Mouse (Mus musculus) C2C12 (cell line): ENCODE data around the gene Foxm1. TPM values are rescaled to one million over a fixed set of nuclear protein-coding genes. Genes with fewer than 3 reads are reported as not detected.

ENCODE experiments used
- H3K27me3 ChIP-seq: one replicate; pipeline ENCODE4 v1.6.1; 2011; ENCODE audit not compliant: control insufficient read depth, insufficient read depth, insufficient read length
- H3K36me3 ChIP-seq: one replicate; pipeline ENCODE4 v1.6.1; 2011; ENCODE audit not compliant: control insufficient read depth, insufficient read depth
- H3K4me3 ChIP-seq: one replicate; pipeline ENCODE4 v1.5.1; 2011; ENCODE audit warnings: mild to moderate bottlenecking, control low read depth; ENCODE audit not compliant: poor library complexity, insufficient read depth, severe bottlenecking
- H3K79me2 ChIP-seq: one replicate; pipeline ENCODE4 v1.6.1; 2011; ENCODE audit not compliant: control insufficient read depth, insufficient read depth
- H3K79me3 ChIP-seq: one replicate; pipeline ENCODE4 v1.6.1; 2011; ENCODE audit warnings: low read depth, control low read depth
- H3ac ChIP-seq: one replicate; pipeline ENCODE3; 2011; ENCODE audit warnings: low read depth; ENCODE audit not compliant: control insufficient read depth, insufficient read length
- CEBPB ChIP-seq: IDR thresholded peaks from one replicate; pipeline ENCODE4 v1.6.1; 2011; ENCODE audit warnings: low read depth, mild to moderate bottlenecking, control low read depth, moderate library complexity
- CTCF ChIP-seq: IDR thresholded peaks from one replicate; pipeline ENCODE4 v1.5.1; 2011; ENCODE audit not compliant: control insufficient read depth, insufficient read depth, insufficient read length
- FOSL1 ChIP-seq: IDR thresholded peaks from one replicate; pipeline ENCODE4 v1.8.0; 2011; ENCODE audit warnings: mild to moderate bottlenecking, low read length; ENCODE audit not compliant: poor library complexity, insufficient read depth, severe bottlenecking
- MAX ChIP-seq: IDR thresholded peaks from one replicate; pipeline ENCODE4 v1.6.1; 2011; ENCODE audit warnings: mild to moderate bottlenecking, control low read depth
- MYOD1 ChIP-seq: IDR thresholded peaks from one replicate; pipeline ENCODE4 v1.6.1; 2011; ENCODE audit warnings: low read depth; ENCODE audit not compliant: control insufficient read depth, insufficient read length
- MYOG ChIP-seq: IDR thresholded peaks from one replicate; pipeline ENCODE4 v1.6.1; 2011; ENCODE audit not compliant: control insufficient read depth, insufficient read length; ENCODE audit errors: extremely low read depth
- USF1 ChIP-seq: IDR thresholded peaks from one replicate; pipeline ENCODE4 v1.6.1; 2011; ENCODE audit warnings: low read depth, mild to moderate bottlenecking, control low read depth, moderate library complexity
- polyA plus RNA-seq: library from polyadenylated mRNA; unstranded; fragments of >200 nt; fragmentation: generic; extraction: Trizol; gene quantifications from one replicate; pipeline ENCODE4 v1.2.1, GENCODE M21; 2012; ENCODE audit warnings: missing spikeins

The Foxm1 gene
- polyA plus RNA-seq, 1 experiment: 60.4 TPM

- H3K79me2 ChIP-seq: no peaks in the 10 kb centered on the region
- no peaks in the 10 kb centered on the region for H3K27me3 ChIP-seq
- TF ChIP-seq MYOG (no peak), USF1 (no peak), CEBPB (no peak), CTCF (no peak), FOSL1 (no peak), MYOD1 (no peak), MAX (no peak)
- no peak within 1 kb of the TSS for H3K4me3 ChIP-seq
- no peaks in the 10 kb centered on the region for H3K36me3 ChIP-seq
- no peak within 1 kb of the TSS for H3ac ChIP-seq
- H3K79me3 ChIP-seq: no peaks in the 10 kb centered on the region
These were observed 36.2 kb downstream of the Foxm1 start, which contains the start of gene Nrip2 for GRCm38 (mm10) chr6:128398996-128399395. Nrip2 (plus strand) TSS chr6:128399296.

- Histone ChIP-seq H3K36me3 (no peaks in the 10 kb centered on the region), H3K27me3 (no peaks in the 10 kb centered on the region), H3ac (no peak overlapping the region), H3K4me3 (no peak overlapping the region), H3K79me2 (no peaks in the 10 kb centered on the region), H3K79me3 (no peaks in the 10 kb centered on the region)
- TF ChIP-seq MYOD1 (no peak), USF1 (no peak), CTCF (no peak), FOSL1 (no peak), CEBPB (no peak), MYOG (no peak), MAX (no peak)
These were observed 36.8 kb downstream of the Foxm1 start for GRCm38 (mm10) chr6:128399421-128400185.

GRCm38 (mm10) chr6:128404708-128405107 is 41.9 kb downstream of the Foxm1 start:
- H3K27me3 ChIP-seq: no peaks in the 10 kb centered on the region
- H3K79me3 ChIP-seq: no peaks in the 10 kb centered on the region
- no peaks in the 10 kb centered on the region for H3K79me2 ChIP-seq
- no peak overlapping the region for H3ac ChIP-seq
- no peak for TF ChIP-seq MYOG
- H3K4me3 ChIP-seq: no peak overlapping the region
- H3K36me3 ChIP-seq: peaks cover 27% of the 10 kb centered on the region

GRCm38 (mm10) chr6:128408544-128409125 is 45.9 kb downstream of the Foxm1 start:
- no peak for TF ChIP-seq MAX
- no peak for TF ChIP-seq CEBPB
- TF ChIP-seq FOSL1: no peak
- no peak for TF ChIP-seq MYOD1
- TF ChIP-seq CTCF: no peak
- TF ChIP-seq USF1: no peak
- TF ChIP-seq MYOG: no peak
- H3K79me3 ChIP-seq: no peaks in the 10 kb centered on the region
- peaks cover 59% of the 10 kb centered on the region for H3K36me3 ChIP-seq
- H3K4me3 ChIP-seq: no peak overlapping the region
- no peaks in the 10 kb centered on the region for H3K27me3 ChIP-seq
- H3K79me2 ChIP-seq: no peaks in the 10 kb centered on the region
- H3ac ChIP-seq: no peak overlapping the region

- H3ac ChIP-seq: no peak overlapping the region
- peaks cover 59% of the 10 kb centered on the region for H3K36me3 ChIP-seq
- H3K27me3 ChIP-seq: no peaks in the 10 kb centered on the region
- no peaks in the 10 kb centered on the region for H3K79me3 ChIP-seq
- TF ChIP-seq CEBPB: no peak
- no peak for TF ChIP-seq USF1
- no peak for TF ChIP-seq MAX
- TF ChIP-seq MYOG: no peak
- TF ChIP-seq MYOD1: no peak
- no peak for TF ChIP-seq FOSL1
- no peak for TF ChIP-seq CTCF
- no peak overlapping the region for H3K4me3 ChIP-seq
- no peaks in the 10 kb centered on the region for H3K79me2 ChIP-seq
These were observed 47.5 kb downstream of the Foxm1 start for GRCm38 (mm10) chr6:128410305-128410704.
